Mouse (Mus musculus): Measurements from ENCODE around the gene Hist1h2bq. TPM values are rescaled to one million over a fixed set of nuclear protein-coding genes. Genes with fewer than 3 reads are reported as not detected.
"Not testable (repeated sequence)": the region's sequence is repeated elsewhere in the genome, so short reads cannot be mapped to it uniquely, and the experiment has no call there.

The Hist1h2bq gene
- total and polyA plus RNA-seq, 3 experiments: 4.3 to 2,257 (median 32.4) TPM

DNA sequence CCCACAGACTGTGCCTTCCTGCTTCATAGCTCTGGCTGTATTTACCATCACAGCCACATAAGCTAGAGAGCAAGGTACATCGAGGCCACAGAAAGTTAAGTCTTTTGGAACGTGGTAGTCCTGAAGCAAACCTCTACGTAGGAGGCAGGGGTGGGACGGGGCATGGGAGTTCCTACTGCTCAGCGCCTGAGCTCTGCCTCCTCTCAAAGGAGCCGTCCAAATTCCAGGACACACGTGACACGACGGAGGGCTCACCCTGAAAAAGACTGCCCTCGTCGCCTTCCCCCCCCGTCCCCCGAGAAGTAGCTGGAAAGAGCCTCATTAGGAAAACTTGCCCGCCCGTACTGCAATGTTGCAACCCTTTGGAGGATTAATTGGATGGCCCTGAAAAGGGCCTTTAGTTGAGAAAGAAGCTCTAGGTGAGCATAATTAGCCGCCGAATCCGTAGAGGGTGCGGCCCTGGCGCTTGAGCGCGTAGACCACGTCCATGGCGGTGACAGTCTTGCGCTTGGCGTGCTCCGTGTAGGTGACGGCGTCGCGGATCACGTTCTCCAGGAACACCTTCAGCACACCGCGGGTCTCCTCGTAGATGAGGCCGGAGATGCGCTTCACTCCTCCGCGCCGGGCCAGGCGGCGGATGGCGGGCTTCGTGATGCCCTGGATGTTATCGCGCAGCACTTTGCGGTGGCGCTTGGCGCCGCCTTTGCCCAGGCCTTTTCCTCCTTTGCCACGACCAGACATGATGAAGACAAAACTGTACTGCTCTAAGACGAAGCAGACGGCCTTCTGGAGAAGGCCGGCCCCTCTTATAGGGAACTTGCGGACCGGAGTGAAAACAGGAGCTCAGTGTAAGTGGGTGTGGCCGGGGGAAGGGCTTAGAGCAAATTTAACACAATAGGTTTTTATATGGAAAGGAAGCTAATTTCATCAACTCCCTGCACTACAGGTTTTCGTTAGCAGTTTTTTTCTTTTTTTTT is 21.7 kb upstream of the Hist1h2bq start, which contains the start of gene Hist1h4n:
Gene Hist1h4n (minus strand): TSS at position 779 of the 977 bp plus-strand sequence.
- DNase-seq (ENCODE audit: extremely low read depth); H3K9me3 ChIP-seq (replicated peaks; ENCODE audit: low read length); H3K36me3 ChIP-seq (replicated peaks in 1 of 2; ENCODE audit: control insufficient read depth in 1 of 2, insufficient read depth in 1 of 2, low read length in 1 of 2); H3K9ac ChIP-seq (ENCODE audit: insufficient read depth, low read depth); in situ Hi-C loops (cut with MboI; ENCODE audit: low pct_ligation_motif_present, low pct_unique_long_range_greater_than_20kb, low sequenced_read_pairs); H3K4me3 ChIP-seq (replicated peaks in 1 of 3; ENCODE audit: low read depth in 2 of 3, low read length in 2 of 3, poor library complexity in 1 of 3); H3K79me2 ChIP-seq (replicated peaks; ENCODE audit: control insufficient read depth, extremely low read depth, insufficient read depth, poor library complexity, severe bottlenecking); H3K27me3 ChIP-seq (replicated peaks); dilution Hi-C loops (cut with MboI; ENCODE audit: extremely low pct_ligation_motif_present, extremely low pct_unique_long_range_greater_than_20kb, low sequenced_read_pairs); H3K4me2 ChIP-seq (ENCODE audit: insufficient read depth, low read depth, poor library complexity, severe bottlenecking): not testable (repeated sequence)
- TF ChIP-seq POLR2A (IDR thresholded peaks at IDR 0.05; ENCODE audit: low read depth, low read length) (peak; percentile 48), ZMIZ1 (IDR thresholded peaks at IDR 0.05; ENCODE audit: low read depth, low read length) (peak; percentile 53), NELFE (IDR thresholded peaks at IDR 0.05; ENCODE audit: low read depth, low read length) (peak; percentile 52), TBP (conservative IDR thresholded peaks at IDR 0.05; ENCODE audit: low read depth, low read length) (peak; percentile 52; the same call in 1 of the 2 replicates)
- peaks cover 0 to 30% of the 10 kb centered on the region in 2 experiments; a peak in 2 of 4 replicates for H3K4me1 ChIP-seq (ENCODE audit: control insufficient read depth in 1 of 2, insufficient read depth in 2 of 2)
- H3K27ac ChIP-seq (ENCODE audit: insufficient read depth, low read depth): peak within 1 kb of the TSS; percentile 48; the same call in 1 of the 2 replicates

DNA sequence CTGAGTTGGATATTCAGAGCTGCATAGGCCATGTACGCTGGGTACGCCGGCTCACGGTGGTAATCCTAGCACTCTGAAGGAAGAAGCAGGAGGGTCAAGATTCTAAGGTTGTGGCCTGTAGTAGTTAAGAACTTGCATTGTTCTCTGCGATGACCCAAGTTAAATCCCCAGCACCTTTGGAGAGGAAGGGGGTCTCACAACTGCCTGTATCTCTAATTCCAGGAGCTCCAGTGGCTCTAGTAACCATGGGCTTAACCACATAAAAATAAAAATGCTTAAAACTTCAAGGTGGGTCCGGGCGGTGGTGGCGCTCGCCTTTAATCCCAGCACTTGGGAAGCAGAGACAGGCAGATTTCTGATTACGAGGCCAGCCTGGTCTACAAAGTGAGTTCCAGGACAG is 20.3 kb upstream of the Hist1h2bq start:
- Histone ChIP-seq H3K27ac (ENCODE audit: insufficient read depth, low read depth) (no peak overlapping the region), H3K36me3 (replicated peaks in 1 of 2; ENCODE audit: control insufficient read depth in 1 of 2, insufficient read depth in 1 of 2, low read length in 1 of 2) (peaks cover 0 to 4% of the 10 kb centered on the region in 2 experiments), H3K27me3 (replicated peaks) (no peaks in the 10 kb centered on the region), H3K4me3 (replicated peaks in 1 of 3; ENCODE audit: low read depth in 2 of 3, low read length in 2 of 3, poor library complexity in 1 of 3) (no peak overlapping the region), H3K9ac (ENCODE audit: insufficient read depth, low read depth) (no peak overlapping the region; the same call in 1 of the 2 replicates), H3K9me3 (replicated peaks; ENCODE audit: low read length) (no peaks in the 10 kb centered on the region), H3K79me2 (replicated peaks; ENCODE audit: control insufficient read depth, extremely low read depth, insufficient read depth, poor library complexity, severe bottlenecking) (no peaks in the 10 kb centered on the region), H3K4me1 (ENCODE audit: control insufficient read depth in 1 of 2, insufficient read depth in 2 of 2) (peaks cover 0 to 39% of the 10 kb centered on the region in 2 experiments; a peak in 2 of 4 replicates), H3K4me2 (ENCODE audit: insufficient read depth, low read depth, poor library complexity, severe bottlenecking) (no peak overlapping the region)
- in situ Hi-C loops (cut with MboI; ENCODE audit: low pct_ligation_motif_present, low pct_unique_long_range_greater_than_20kb, low sequenced_read_pairs) (no loop called here), dilution Hi-C loops (cut with MboI; ENCODE audit: extremely low pct_ligation_motif_present, extremely low pct_unique_long_range_greater_than_20kb, low sequenced_read_pairs) (no loop called here)
- DNase-seq (ENCODE audit: extremely low read depth): no peak
- no peak for TF ChIP-seq USF1 (IDR thresholded peaks at IDR 0.05; ENCODE audit: low read depth, low read length)
- no peak for TF ChIP-seq ELF1 (IDR thresholded peaks at IDR 0.05; ENCODE audit: low read depth, low read length)
- TF ChIP-seq ZNF384 (IDR thresholded peaks at IDR 0.05; ENCODE audit: low read depth, low read length): no peak
- no peak for TF ChIP-seq KAT2A (IDR thresholded peaks at IDR 0.05; ENCODE audit: insufficient replicate concordance, low read length)
- no peak for TF ChIP-seq MAFK (IDR thresholded peaks at IDR 0.05; ENCODE audit: insufficient replicate concordance, low read length)
- TF ChIP-seq HCFC1 (IDR thresholded peaks at IDR 0.05; ENCODE audit: low read depth, low read length): no peak
- no peak for TF ChIP-seq MXI1 (IDR thresholded peaks at IDR 0.05; ENCODE audit: low read depth, low read length)
- no peak for TF ChIP-seq MAZ (IDR thresholded peaks at IDR 0.05; ENCODE audit: low read depth, low read length)
- TF ChIP-seq MEF2A (IDR thresholded peaks at IDR 0.05; ENCODE audit: borderline replicate concordance, low read depth, low read length): no peak
- no peak for TF ChIP-seq ZMIZ1 (IDR thresholded peaks at IDR 0.05; ENCODE audit: low read depth, low read length)
- TF ChIP-seq JUND (conservative IDR thresholded peaks at IDR 0.05; ENCODE audit: low read depth, low read length): no peak
- TF ChIP-seq EP300 (IDR thresholded peaks at IDR 0.05; ENCODE audit: low read length): no peak
- TF ChIP-seq TBP (conservative IDR thresholded peaks at IDR 0.05; ENCODE audit: low read depth, low read length): no peak
